Mouse (Mus musculus) C2C12 (cell line): ENCODE measurements at regions not wholly inside any gene's neighbourhood (a gene's known extent, or its start where the extent isn't known, plus 50 kb on each side); places are given as distances from the start of the nearest gene placed in this dataset.

Experiments used
- H3K27me3 ChIP-seq: one replicate; pipeline ENCODE4 v1.6.1; 2011; ENCODE audit not compliant: control insufficient read depth, insufficient read depth, insufficient read length
- H3K36me3 ChIP-seq: one replicate; pipeline ENCODE4 v1.6.1; 2011; ENCODE audit not compliant: control insufficient read depth, insufficient read depth
- H3K4me3 ChIP-seq: one replicate; pipeline ENCODE4 v1.5.1; 2011; ENCODE audit warnings: mild to moderate bottlenecking, control low read depth; ENCODE audit not compliant: poor library complexity, insufficient read depth, severe bottlenecking
- H3K79me2 ChIP-seq: one replicate; pipeline ENCODE4 v1.6.1; 2011; ENCODE audit not compliant: control insufficient read depth, insufficient read depth
- H3K79me3 ChIP-seq: one replicate; pipeline ENCODE4 v1.6.1; 2011; ENCODE audit warnings: low read depth, control low read depth
- H3ac ChIP-seq: one replicate; pipeline ENCODE3; 2011; ENCODE audit warnings: low read depth; ENCODE audit not compliant: control insufficient read depth, insufficient read length
- CEBPB ChIP-seq: IDR thresholded peaks from one replicate; pipeline ENCODE4 v1.6.1; 2011; ENCODE audit warnings: low read depth, mild to moderate bottlenecking, control low read depth, moderate library complexity
- CTCF ChIP-seq: IDR thresholded peaks from one replicate; pipeline ENCODE4 v1.5.1; 2011; ENCODE audit not compliant: control insufficient read depth, insufficient read depth, insufficient read length
- FOSL1 ChIP-seq: IDR thresholded peaks from one replicate; pipeline ENCODE4 v1.8.0; 2011; ENCODE audit warnings: mild to moderate bottlenecking, low read length; ENCODE audit not compliant: poor library complexity, insufficient read depth, severe bottlenecking
- MAX ChIP-seq: IDR thresholded peaks from one replicate; pipeline ENCODE4 v1.6.1; 2011; ENCODE audit warnings: mild to moderate bottlenecking, control low read depth
- MYOD1 ChIP-seq: IDR thresholded peaks from one replicate; pipeline ENCODE4 v1.6.1; 2011; ENCODE audit warnings: low read depth; ENCODE audit not compliant: control insufficient read depth, insufficient read length
- MYOG ChIP-seq: IDR thresholded peaks from one replicate; pipeline ENCODE4 v1.6.1; 2011; ENCODE audit not compliant: control insufficient read depth, insufficient read length; ENCODE audit errors: extremely low read depth
- USF1 ChIP-seq: IDR thresholded peaks from one replicate; pipeline ENCODE4 v1.6.1; 2011; ENCODE audit warnings: low read depth, mild to moderate bottlenecking, control low read depth, moderate library complexity

GRCm38 (mm10) chr14:67573451-67573995 lies 1564.5 kb upstream of the Gulo start:
- no peak overlapping the region for H3K4me3 ChIP-seq
- TF ChIP-seq MYOG (no peak), USF1 (no peak), MAX (no peak), MYOD1 (no peak), FOSL1 (no peak), CEBPB (no peak), CTCF (no peak)
- H3K36me3 ChIP-seq: no peaks in the 10 kb centered on the region

GRCm38 (mm10) chr14:67569744-67570322 lies 1560.8 kb upstream of the Gulo start:
- H3ac ChIP-seq: no peak overlapping the region
- no peaks in the 10 kb centered on the region for H3K79me2 ChIP-seq
- H3K79me3 ChIP-seq: no peaks in the 10 kb centered on the region
- H3K4me3 ChIP-seq: no peak overlapping the region
- TF ChIP-seq CTCF: no peak
- no peak for TF ChIP-seq CEBPB
- TF ChIP-seq FOSL1: no peak
- TF ChIP-seq MYOG: no peak
- no peak for TF ChIP-seq MAX
- no peak for TF ChIP-seq USF1
- no peak for TF ChIP-seq MYOD1
- H3K27me3 ChIP-seq: peaks cover 54% of the 10 kb centered on the region
- H3K36me3 ChIP-seq: no peaks in the 10 kb centered on the region

More at GRCm38 (mm10) chr14:67573451-67573995, 1564.5 kb upstream of the Gulo start:
- no peaks in the 10 kb centered on the region for H3K79me3 ChIP-seq
- no peak overlapping the region for H3ac ChIP-seq
- H3K27me3 ChIP-seq: peaks cover 41% of the 10 kb centered on the region
- H3K79me2 ChIP-seq: no peaks in the 10 kb centered on the region

- H3K4me3 ChIP-seq: no peak overlapping the region
- H3K36me3 ChIP-seq: no peaks in the 10 kb centered on the region
- no peaks in the 10 kb centered on the region for H3K79me2 ChIP-seq
- H3K79me3 ChIP-seq: no peaks in the 10 kb centered on the region
- TF ChIP-seq MYOG (no peak), FOSL1 (no peak), USF1 (no peak), MAX (no peak), CEBPB (no peak), CTCF (no peak), MYOD1 (no peak)
- peaks cover 48% of the 10 kb centered on the region for H3K27me3 ChIP-seq
- H3ac ChIP-seq: no peak overlapping the region
Measured at GRCm38 (mm10) chr14:67568896-67569743, 1560.1 kb upstream of the Gulo start.

DNA sequence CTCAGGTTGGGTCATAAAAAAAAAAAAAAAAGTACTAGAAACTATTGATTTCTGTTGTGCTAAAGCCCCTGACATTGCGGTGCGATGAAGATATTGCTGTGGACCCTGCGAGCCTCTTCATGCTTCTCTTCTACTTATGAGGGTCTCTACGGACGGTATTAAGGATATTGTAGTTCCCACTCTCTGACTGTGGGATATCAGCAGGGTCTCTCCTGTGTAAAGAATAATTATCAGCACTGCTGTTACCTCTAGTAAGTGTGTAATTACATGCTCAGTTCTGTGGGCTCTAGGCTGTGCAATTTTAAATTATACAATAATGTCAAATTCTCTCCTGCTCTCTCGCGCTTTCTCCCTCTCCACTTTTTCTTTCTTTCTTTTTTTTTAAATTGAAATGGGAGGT lies 1545.9 kb upstream of the Gulo start:
- no peak overlapping the region for H3ac ChIP-seq
- H3K79me3 ChIP-seq: no peaks in the 10 kb centered on the region
- TF ChIP-seq MYOG (no peak), MYOD1 (no peak), CEBPB (no peak), MAX (no peak), USF1 (no peak), CTCF (no peak), FOSL1 (no peak)

DNA sequence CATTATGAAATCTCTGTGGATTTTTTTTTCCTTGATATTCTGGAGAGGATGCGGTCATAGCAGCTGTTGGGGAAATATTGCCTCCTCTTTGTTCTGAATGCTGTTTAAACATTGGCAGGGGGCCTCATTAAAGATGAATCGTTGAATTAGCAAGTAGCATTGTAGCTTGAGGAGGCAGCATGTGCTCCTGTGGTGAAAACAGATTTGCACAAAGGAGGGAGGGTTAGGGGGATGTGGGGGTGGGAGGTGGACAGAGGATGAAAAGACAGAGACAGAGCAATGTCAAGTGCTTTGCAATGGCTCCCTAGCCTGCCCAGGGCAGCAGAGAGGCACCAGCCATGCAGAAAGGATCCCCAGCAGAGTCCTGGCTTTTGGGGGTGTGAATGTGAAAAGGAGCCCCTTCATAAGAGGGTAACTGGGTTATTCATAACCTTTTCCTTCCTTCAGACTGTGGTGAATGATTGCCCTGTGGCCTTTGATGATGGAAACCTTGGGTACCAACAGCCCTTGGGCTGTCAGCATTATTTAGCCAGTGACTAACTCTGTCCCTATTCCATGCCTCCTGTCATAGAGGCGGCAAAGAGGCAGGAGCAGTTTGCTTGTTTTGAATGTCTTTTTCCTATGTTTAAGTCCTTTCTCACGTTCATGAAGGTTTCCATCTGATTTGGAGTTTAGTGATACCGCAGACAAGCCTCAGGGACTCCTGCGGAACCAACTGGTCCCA lies 1541.6 kb upstream of the Gulo start:
- H3K27me3 ChIP-seq: no peaks in the 10 kb centered on the region
- no peak overlapping the region for H3K4me3 ChIP-seq
- no peaks in the 10 kb centered on the region for H3K79me3 ChIP-seq
- H3ac ChIP-seq: no peak overlapping the region
- no peaks in the 10 kb centered on the region for H3K36me3 ChIP-seq
- H3K79me2 ChIP-seq: no peaks in the 10 kb centered on the region
- no peak for TF ChIP-seq CEBPB
- no peak for TF ChIP-seq MYOD1
- TF ChIP-seq FOSL1: no peak
- no peak for TF ChIP-seq MYOG
- TF ChIP-seq USF1: no peak
- TF ChIP-seq CTCF: no peak

More for the DNA sequence above, 1545.9 kb upstream of the Gulo start:
- H3K79me2 ChIP-seq: no peaks in the 10 kb centered on the region
- no peak overlapping the region for H3K4me3 ChIP-seq
- H3K36me3 ChIP-seq: no peaks in the 10 kb centered on the region
- peaks cover 5% of the 10 kb centered on the region for H3K27me3 ChIP-seq
